ENCODE assay signal across 25 mouse cellular contexts in the genomic region with DNA sequence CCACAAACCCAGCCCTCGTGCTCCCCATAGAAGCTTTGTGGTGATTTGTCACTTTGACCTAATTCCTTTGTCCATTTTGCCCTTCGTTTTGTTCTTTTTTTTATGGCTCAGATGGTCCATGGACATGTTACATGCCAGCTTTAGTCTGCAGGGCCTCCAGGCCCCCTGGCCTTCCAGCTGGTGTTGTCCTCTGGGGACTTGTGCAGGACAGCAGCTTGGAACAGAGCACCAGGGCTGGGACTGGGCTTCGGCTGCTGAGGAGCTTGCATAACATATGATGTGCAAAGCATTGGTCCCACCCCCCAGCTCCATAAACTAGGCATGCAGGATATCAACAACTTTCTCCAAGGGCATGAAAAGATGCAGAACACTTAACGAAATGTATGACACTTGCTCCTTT. TPM values are rescaled to one million over a fixed set of nuclear protein-coding genes. Genes with fewer than 3 reads are reported as not detected.
"Had no signal": no experiment of that assay in that cellular context is flagged by ENCODE, and none has a peak within 500 bp of the region (broad histone marks: within the 10 kb centered on the region; RNA-seq: fewer than 3 reads in every experiment).

No protein-coding gene starts in this region.

- H3K9me3 ChIP-seq: heart, embryonic 13.5 days; heart, embryonic 15.5 days; hindbrain, embryonic 12.5 days; kidney, embryonic 15.5 days; limb, embryonic 13.5 days; limb, embryonic 15.5 days; liver, embryonic 12.5 days had no signal

- H3K4me3 ChIP-seq: heart, adult 2 months; heart, embryonic 13.5 days; heart, embryonic 15.5 days; hindbrain, embryonic 12.5 days; kidney, embryonic 15.5 days; layer of hippocampus, adult 2 months; left cerebral cortex, adult 2 months; limb, embryonic 13.5 days; limb, embryonic 15.5 days; liver, embryonic 12.5 days had no signal

- H3K36me3 ChIP-seq: heart, embryonic 13.5 days; heart, embryonic 15.5 days; hindbrain, embryonic 12.5 days; kidney, embryonic 15.5 days; limb, embryonic 13.5 days; limb, embryonic 15.5 days; liver, embryonic 12.5 days had no signal

- DNase-seq: gastrocnemius, postnatal 25 days; heart, adult 11 months; heart, adult 2 months; heart, postnatal 14 days; heart, postnatal 36 days; kidney, adult 11 months; kidney, adult 2 months; kidney, adult 9 months; kidney, postnatal 25 days; kidney, postnatal 4 days; lung, adult 18-20 months had no signal

- H3K27ac ChIP-seq: heart, adult 2 months; heart, embryonic 13.5 days; heart, embryonic 15.5 days; hindbrain, embryonic 12.5 days; hindbrain, embryonic 14.5 days; hindbrain, postnatal 0 days; kidney, embryonic 15.5 days; kidney, postnatal 0 days; layer of hippocampus, adult 2 months; left cerebral cortex, adult 2 months; limb, embryonic 13.5 days; limb, embryonic 15.5 days; liver, embryonic 12.5 days; liver, embryonic 14.5 days had no signal

RNA-seq across cellular contexts. Expression of a gene that starts 4.8 kb away (rescaled TPM):
- total RNA-seq: hematopoietic stem cell, adult 5-6 weeks had no signal
